Mouse (Mus musculus): Measurements from ENCODE around the gene Cnnm1. TPM values are rescaled to one million over a fixed set of nuclear protein-coding genes. Genes with fewer than 3 reads are reported as not detected.

Cnnm1 gene
- polyA plus RNA-seq (2014; fragmentation: Nextera tagmentation; extraction: Ambion mirVana) = 0.21 and 0.23 TPM in 2 replicates

DNA sequence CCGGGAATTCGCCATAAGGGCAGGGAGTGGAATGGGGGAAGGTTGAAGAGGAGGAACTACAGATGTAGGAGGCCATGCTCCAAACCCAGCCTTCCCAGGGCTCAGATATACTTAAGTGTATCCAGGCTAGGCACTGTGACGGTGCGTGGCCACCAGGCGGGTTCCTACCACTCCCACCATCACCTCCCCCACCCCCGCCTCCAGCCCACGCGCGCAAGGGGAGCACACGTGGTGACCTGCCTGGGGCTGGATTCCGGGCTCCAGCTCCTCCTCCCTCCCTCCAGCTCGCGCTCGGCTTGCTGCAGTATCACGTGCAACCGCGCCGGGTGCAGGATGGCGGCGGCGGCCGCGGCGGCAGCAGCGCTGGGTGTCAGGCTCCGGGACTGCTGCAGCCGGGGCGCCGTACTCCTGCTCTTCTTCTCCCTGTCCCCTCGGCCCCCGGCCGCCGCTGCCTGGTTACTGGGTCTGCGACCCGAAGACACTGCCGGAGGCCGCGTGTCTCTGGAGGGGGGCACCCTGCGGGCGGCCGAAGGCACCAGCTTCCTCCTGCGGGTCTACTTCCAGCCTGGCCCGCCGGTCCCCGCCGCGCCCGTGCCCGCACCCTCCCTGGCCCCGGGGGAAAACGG, at the start of gene Cnnm1:
Gene Cnnm1, plus strand, starts transcription at position 325 of the 626 bp plus-strand sequence.
- peaks cover 2% of the 10 kb centered on the region for H3K4me1 ChIP-seq (replicated peaks; ENCODE audit: control insufficient read depth, insufficient read depth, low read length)
- peak; percentile 41 for ATAC-seq (replicated peaks; ENCODE audit: low FRiP score)

DNA sequence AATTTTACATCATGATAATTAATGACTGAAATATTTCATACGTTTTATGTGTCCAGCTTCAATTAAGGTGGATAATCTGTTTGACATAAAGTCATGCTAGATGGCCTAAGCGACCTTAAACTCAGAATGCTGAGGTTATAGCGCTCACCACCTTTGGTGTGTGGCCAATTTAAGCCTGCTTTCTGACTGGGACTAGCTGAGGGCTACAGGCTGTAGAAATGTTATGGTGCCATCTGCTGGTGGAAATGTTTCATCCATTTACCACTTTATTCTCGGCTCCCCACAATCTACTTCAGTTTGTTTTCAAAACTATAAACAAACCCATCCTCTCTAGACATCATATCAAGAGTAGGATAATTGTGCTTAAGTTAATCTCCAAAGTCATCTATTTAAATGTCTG, 43.9 kb upstream of the Cnnm1 start:
- Histone ChIP-seq H3K9ac (ENCODE audit: low read depth, low read length) (no peak overlapping the region), H3K27me3 (replicated peaks; ENCODE audit: control insufficient read depth, insufficient read depth, low read length) (peaks cover 2% of the 10 kb centered on the region; the same call in 1 of the 2 replicates), H3K4me1 (replicated peaks; ENCODE audit: control insufficient read depth, insufficient read depth, low read length) (no peaks in the 10 kb centered on the region), H3K9me3 (ENCODE audit: control insufficient read depth, low read length) (no peaks in the 10 kb centered on the region), H3K27ac (ENCODE audit: low read depth, low read length) (no peak overlapping the region), H3K36me3 (ENCODE audit: control insufficient read depth, insufficient read depth, low read length) (no peaks in the 10 kb centered on the region), H3K4me2 (no peak overlapping the region), H3K4me3 (ENCODE audit: low read depth, low read length) (no peak overlapping the region)
- ATAC-seq (replicated peaks; ENCODE audit: low FRiP score) (no peak), DNase-seq (ENCODE audit: low spot score) (no peak)
- WGBS = 8% methylated on average over 4 of the region's 4 CpGs

More for the DNA sequence above, at the start of gene Cnnm1:
- Histone ChIP-seq H3K36me3 (ENCODE audit: control insufficient read depth, insufficient read depth, low read length) (no peaks in the 10 kb centered on the region), H3K4me3 (ENCODE audit: low read depth, low read length) (peak within 1 kb of the TSS; percentile 57), H3K4me2 (peak within 1 kb of the TSS; percentile 91), H3K27me3 (replicated peaks; ENCODE audit: control insufficient read depth, insufficient read depth, low read length) (peaks cover 60% of the 10 kb centered on the region), H3K9ac (ENCODE audit: low read depth, low read length) (0 out of 2 replicates have a peak within 1 kb of the TSS, but pooled peaks have one; percentile 0), H3K27ac (ENCODE audit: low read depth, low read length) (no peak within 1 kb of the TSS), H3K9me3 (ENCODE audit: control insufficient read depth, low read length) (no peaks in the 10 kb centered on the region)
- WGBS = 1% methylated on average over 50 of the region's 51 CpGs
- peak; percentile 43 for DNase-seq (ENCODE audit: low spot score)

DNA sequence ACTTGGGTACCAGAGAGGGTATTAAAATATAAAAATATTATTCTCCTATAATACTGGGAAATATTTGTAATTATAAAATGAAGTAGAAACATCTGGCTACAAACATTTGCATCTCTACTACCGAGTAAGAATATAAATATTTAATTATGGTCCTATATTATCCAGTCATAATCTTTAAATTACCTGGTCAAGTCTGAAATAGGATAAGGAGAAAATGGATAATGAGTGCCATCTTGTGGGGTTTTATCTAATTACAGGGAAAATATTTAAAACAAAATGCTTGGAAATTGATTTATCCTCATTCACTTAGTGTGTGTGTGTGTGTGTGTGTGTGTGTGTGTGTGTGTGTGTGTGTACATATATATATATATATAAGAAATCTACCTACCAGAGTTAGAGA, 33.1 kb upstream of the Cnnm1 start:
- ATAC-seq (replicated peaks; ENCODE audit: low FRiP score) (no peak), DNase-seq (ENCODE audit: low spot score) (no peak)
- no peaks in the 10 kb centered on the region for H3K9me3 ChIP-seq (ENCODE audit: control insufficient read depth, low read length)
- H3K27me3 ChIP-seq (replicated peaks; ENCODE audit: control insufficient read depth, insufficient read depth, low read length) = no peaks in the 10 kb centered on the region
- WGBS = 26% methylated on average over 1 of the region's 1 CpGs
- no peaks in the 10 kb centered on the region for H3K36me3 ChIP-seq (ENCODE audit: control insufficient read depth, insufficient read depth, low read length)
- H3K27ac ChIP-seq (ENCODE audit: low read depth, low read length) = no peak overlapping the region
- no peak overlapping the region for H3K4me3 ChIP-seq (ENCODE audit: low read depth, low read length)
- H3K9ac ChIP-seq (ENCODE audit: low read depth, low read length) = no peak overlapping the region
- no peak overlapping the region for H3K4me2 ChIP-seq
- no peaks in the 10 kb centered on the region for H3K4me1 ChIP-seq (replicated peaks; ENCODE audit: control insufficient read depth, insufficient read depth, low read length)

DNA sequence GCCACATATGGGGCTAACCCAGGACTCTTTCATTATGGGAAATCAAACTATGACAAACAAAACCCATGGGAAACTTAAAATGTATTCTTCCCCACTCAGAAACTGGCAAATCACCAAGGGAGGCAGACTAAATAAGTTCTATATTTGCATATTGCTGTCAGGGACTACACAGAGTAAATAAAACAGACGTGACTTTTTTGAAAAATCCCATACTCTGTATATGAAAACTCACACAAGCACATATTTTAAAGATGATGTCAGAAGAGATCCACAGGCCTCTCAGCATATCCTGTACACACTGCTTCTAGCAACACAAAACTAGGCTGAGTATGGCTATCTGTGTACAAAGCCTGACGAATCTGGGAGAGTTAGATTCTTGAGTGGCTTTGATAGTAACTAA, 24.7 kb upstream of the Cnnm1 start:
- DNase-seq (ENCODE audit: low spot score) = no peak
- H3K9me3 ChIP-seq (ENCODE audit: control insufficient read depth, low read length) = no peaks in the 10 kb centered on the region

DNA sequence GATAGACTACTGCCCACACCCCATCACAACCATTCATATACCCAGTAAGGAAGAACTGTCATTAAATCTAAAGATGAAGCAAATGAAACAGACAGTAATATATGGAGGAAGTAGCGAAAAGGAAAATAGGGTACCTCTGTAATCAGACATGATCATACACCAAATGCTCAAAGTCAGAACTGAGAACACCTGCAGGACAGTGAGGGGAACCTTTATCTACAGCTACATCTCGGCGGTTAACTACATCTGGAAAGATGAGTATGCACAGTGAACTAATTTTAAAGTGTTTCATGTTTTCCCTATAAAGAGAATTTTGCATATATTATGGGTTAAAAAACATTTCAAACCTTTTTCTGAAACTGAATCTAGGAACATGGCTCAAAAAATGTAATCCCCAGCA, 19.7 kb upstream of the Cnnm1 start:
- DNase-seq (ENCODE audit: low spot score) (no peak), ATAC-seq (replicated peaks; ENCODE audit: low FRiP score) (no peak)
- no peak overlapping the region for H3K4me2 ChIP-seq
- no peaks in the 10 kb centered on the region for H3K4me1 ChIP-seq (replicated peaks; ENCODE audit: control insufficient read depth, insufficient read depth, low read length)
- no peaks in the 10 kb centered on the region for H3K27me3 ChIP-seq (replicated peaks; ENCODE audit: control insufficient read depth, insufficient read depth, low read length)
- no peak overlapping the region for H3K9ac ChIP-seq (ENCODE audit: low read depth, low read length)
- WGBS = 73% methylated on average over 3 of the region's 3 CpGs
- no peaks in the 10 kb centered on the region for H3K36me3 ChIP-seq (ENCODE audit: control insufficient read depth, insufficient read depth, low read length)
- H3K9me3 ChIP-seq (ENCODE audit: control insufficient read depth, low read length) = no peaks in the 10 kb centered on the region
- H3K4me3 ChIP-seq (ENCODE audit: low read depth, low read length) = no peak overlapping the region
- no peak overlapping the region for H3K27ac ChIP-seq (ENCODE audit: low read depth, low read length)

More for the DNA sequence above, 24.7 kb upstream of the Cnnm1 start:
- Histone ChIP-seq H3K36me3 (ENCODE audit: control insufficient read depth, insufficient read depth, low read length) (no peaks in the 10 kb centered on the region), H3K4me3 (ENCODE audit: low read depth, low read length) (no peak overlapping the region), H3K4me1 (replicated peaks; ENCODE audit: control insufficient read depth, insufficient read depth, low read length) (no peaks in the 10 kb centered on the region), H3K9ac (ENCODE audit: low read depth, low read length) (no peak overlapping the region), H3K4me2 (no peak overlapping the region), H3K27ac (ENCODE audit: low read depth, low read length) (no peak overlapping the region), H3K27me3 (replicated peaks; ENCODE audit: control insufficient read depth, insufficient read depth, low read length) (no peaks in the 10 kb centered on the region)
- WGBS = 71% methylated on average over 2 of the region's 2 CpGs
- ATAC-seq (replicated peaks; ENCODE audit: low FRiP score) = no peak

DNA sequence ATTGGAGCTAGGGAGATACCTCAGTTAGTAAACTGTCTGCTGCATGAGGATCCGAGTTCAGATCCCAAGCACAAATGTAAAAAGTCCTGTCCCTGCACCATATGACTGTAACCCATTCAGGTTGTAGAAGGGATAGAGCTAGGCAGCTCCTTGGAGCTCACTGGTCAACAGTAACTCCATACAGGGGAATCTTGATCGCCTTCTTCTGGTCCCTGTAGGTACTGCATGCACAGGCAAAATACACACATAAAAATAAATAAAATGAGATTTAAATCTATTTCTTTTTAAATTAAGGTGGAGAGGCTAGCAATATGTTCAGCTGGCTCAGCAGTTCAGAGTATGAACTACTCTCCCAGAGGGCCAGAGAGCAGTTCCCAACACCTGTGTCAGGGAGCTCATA, 16.2 kb upstream of the Cnnm1 start:
- peaks cover 4% of the 10 kb centered on the region; the same call in 1 of the 2 replicates for H3K27me3 ChIP-seq (replicated peaks; ENCODE audit: control insufficient read depth, insufficient read depth, low read length)
- H3K4me2 ChIP-seq = no peak overlapping the region
- no peak overlapping the region for H3K9ac ChIP-seq (ENCODE audit: low read depth, low read length)
- no peak overlapping the region for H3K4me3 ChIP-seq (ENCODE audit: low read depth, low read length)
- ATAC-seq (replicated peaks; ENCODE audit: low FRiP score) = no peak
- 57% methylated on average over 2 of the region's 2 CpGs for WGBS
- H3K36me3 ChIP-seq (ENCODE audit: control insufficient read depth, insufficient read depth, low read length) = no peaks in the 10 kb centered on the region
- no peaks in the 10 kb centered on the region for H3K4me1 ChIP-seq (replicated peaks; ENCODE audit: control insufficient read depth, insufficient read depth, low read length)
- H3K27ac ChIP-seq (ENCODE audit: low read depth, low read length) = no peak overlapping the region
- no peak for DNase-seq (ENCODE audit: low spot score)
- no peaks in the 10 kb centered on the region for H3K9me3 ChIP-seq (ENCODE audit: control insufficient read depth, low read length)

DNA sequence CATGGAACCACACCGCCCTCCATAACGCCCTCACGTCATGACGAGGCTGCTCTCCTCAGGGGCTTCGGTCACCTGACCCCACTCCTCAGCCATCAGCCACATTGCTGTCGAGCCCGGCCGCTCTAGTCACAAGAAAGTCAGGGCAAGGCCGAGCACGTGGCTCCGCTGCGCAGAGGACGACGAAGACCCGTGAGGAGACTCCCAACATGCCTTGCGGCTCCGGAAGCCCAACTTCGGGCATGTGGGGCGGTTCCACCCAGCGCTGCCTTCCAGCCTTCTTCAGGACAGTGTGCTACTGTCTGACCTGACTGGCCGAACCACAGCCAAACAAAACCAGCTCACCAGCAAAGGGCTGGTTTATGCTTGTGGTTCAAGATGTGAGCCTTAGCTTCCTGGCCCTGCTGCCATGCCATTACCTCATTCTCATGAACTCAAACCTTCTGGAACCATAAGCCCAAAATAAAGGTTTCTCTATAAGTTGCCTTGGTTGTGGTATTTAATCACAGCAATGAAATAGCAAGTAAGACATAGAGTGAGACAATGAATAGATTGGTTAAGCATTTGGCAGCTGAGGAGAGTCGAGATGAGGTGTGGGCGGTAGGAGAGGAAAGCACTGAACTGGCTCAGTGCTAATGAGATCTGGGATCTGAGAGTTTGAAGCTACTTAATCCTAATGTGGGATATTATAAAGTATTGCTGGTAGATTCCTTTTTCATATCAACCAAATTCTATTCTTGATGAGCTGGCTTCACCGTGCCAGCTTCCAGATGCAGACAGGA, 12.6 kb upstream of the Cnnm1 start:
- H3K4me2 ChIP-seq = no peak overlapping the region
- WGBS = 84% methylated on average over 24 of the region's 24 CpGs

DNA sequence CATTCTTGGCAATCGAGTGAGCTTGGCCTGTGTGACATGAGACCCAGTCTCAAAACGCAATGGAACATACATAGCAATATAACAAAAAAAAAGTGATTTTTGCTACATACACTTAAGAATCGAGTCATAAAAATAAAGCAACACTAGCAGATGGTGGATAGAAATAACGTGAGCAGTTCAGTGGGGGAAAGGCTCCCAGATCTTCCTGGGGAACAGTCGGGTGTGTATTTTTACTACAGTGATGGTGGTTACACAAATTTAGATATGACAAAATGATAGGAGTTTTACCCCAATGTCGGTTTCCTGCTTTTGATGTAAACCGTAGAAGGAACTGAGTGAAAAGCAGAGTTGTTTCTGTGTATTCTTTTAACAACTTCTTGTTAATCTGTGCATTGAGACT, 990 bp upstream of the Cnnm1 start:
- H3K4me3 ChIP-seq (ENCODE audit: low read depth, low read length) = no peak overlapping the region
- no peaks in the 10 kb centered on the region for H3K36me3 ChIP-seq (ENCODE audit: control insufficient read depth, insufficient read depth, low read length)
- 73% methylated on average over 7 of the region's 7 CpGs for WGBS
- no peak for DNase-seq (ENCODE audit: low spot score)
- H3K27me3 ChIP-seq (replicated peaks; ENCODE audit: control insufficient read depth, insufficient read depth, low read length) = peaks cover 60% of the 10 kb centered on the region
- no peaks in the 10 kb centered on the region for H3K9me3 ChIP-seq (ENCODE audit: control insufficient read depth, low read length)
- H3K4me1 ChIP-seq (replicated peaks; ENCODE audit: control insufficient read depth, insufficient read depth, low read length) = peaks cover 2% of the 10 kb centered on the region
- no peak for ATAC-seq (replicated peaks; ENCODE audit: low FRiP score)
- H3K4me2 ChIP-seq = no peak overlapping the region
- no peak overlapping the region for H3K9ac ChIP-seq (ENCODE audit: low read depth, low read length)
- H3K27ac ChIP-seq (ENCODE audit: low read depth, low read length) = no peak overlapping the region

More for the DNA sequence above, 12.6 kb upstream of the Cnnm1 start:
- Histone ChIP-seq H3K9me3 (ENCODE audit: control insufficient read depth, low read length) (no peaks in the 10 kb centered on the region), H3K27ac (ENCODE audit: low read depth, low read length) (no peak overlapping the region), H3K9ac (ENCODE audit: low read depth, low read length) (no peak overlapping the region), H3K36me3 (ENCODE audit: control insufficient read depth, insufficient read depth, low read length) (no peaks in the 10 kb centered on the region), H3K4me1 (replicated peaks; ENCODE audit: control insufficient read depth, insufficient read depth, low read length) (no peaks in the 10 kb centered on the region), H3K4me3 (ENCODE audit: low read depth, low read length) (no peak overlapping the region), H3K27me3 (replicated peaks; ENCODE audit: control insufficient read depth, insufficient read depth, low read length) (peaks cover 4% of the 10 kb centered on the region; the same call in 1 of the 2 replicates)
- ATAC-seq (replicated peaks; ENCODE audit: low FRiP score) (no peak), DNase-seq (ENCODE audit: low spot score) (no peak)

Measured in liver, embryonic 11.5 days (tissue).